In genomic region chr7:109731626-109732025, GRCm38 (mm10) we compare ENCODE assay signal across 28 mouse cellular contexts. TPM values are rescaled to one million over a fixed set of nuclear protein-coding genes. Genes with fewer than 3 reads are reported as not detected.
"Had no signal": no experiment of that assay in that cellular context is flagged by ENCODE, and none has a peak within 500 bp of the region (broad histone marks: within the 10 kb centered on the region; RNA-seq: fewer than 3 reads in every experiment).

Gene Ascl3, minus strand, starts transcription at chr7:109731726.

- H3K27me3 ChIP-seq: liver, embryonic 13.5 days; midbrain, embryonic 12.5 days; midbrain, embryonic 15.5 days; neural tube, embryonic 13.5 days had no signal

- H3K4me1 ChIP-seq: liver, embryonic 13.5 days; midbrain, embryonic 12.5 days; midbrain, embryonic 15.5 days had no signal

- H3K4me2 ChIP-seq: liver, embryonic 13.5 days; midbrain, embryonic 12.5 days; midbrain, embryonic 15.5 days; neural tube, embryonic 13.5 days had no signal

- H3K9ac ChIP-seq: liver, embryonic 13.5 days; midbrain, embryonic 12.5 days; midbrain, embryonic 15.5 days; neural tube, embryonic 13.5 days had no signal

- H3K9me3 ChIP-seq: liver, embryonic 13.5 days; midbrain, embryonic 12.5 days; midbrain, embryonic 15.5 days; neural tube, embryonic 13.5 days had no signal

- DNase-seq: kidney, adult 8-10 months; kidney, postnatal 14 days; layer of hippocampus, postnatal 36 days; liver, embryonic 13.5 days; lung, adult 2 months; lung, postnatal 14 days; lung, postnatal 4 days; retina, postnatal 1 day; right cerebral cortex, postnatal 25 days; spleen, adult 18-20 months; thymus, postnatal 25 days had no signal

- ATAC-seq: intestine, postnatal 0 days; midbrain, embryonic 15.5 days had no signal

- H3K27ac ChIP-seq: left cerebral cortex, adult 2 months; liver, embryonic 13.5 days; midbrain, embryonic 12.5 days; midbrain, embryonic 15.5 days; neural tube, embryonic 13.5 days had no signal

- H3K4me3 ChIP-seq: left cerebral cortex, adult 2 months; liver, embryonic 13.5 days; midbrain, embryonic 12.5 days; midbrain, embryonic 15.5 days; neural tube, embryonic 13.5 days had no signal

RNA-seq across cellular contexts. Expression of gene Ascl3, which starts in this region (rescaled TPM):
- total RNA-seq: layer of hippocampus, adult 8-10 months; layer of hippocampus, postnatal 10 days; layer of hippocampus, postnatal 36 days; left cerebral cortex, adult 2 months; left cerebral cortex, postnatal 10 days; left cerebral cortex, postnatal 36 days; liver, adult 2 months; megakaryocyte progenitor cell, adult 5-6 weeks; megakaryocyte-erythroid progenitor cell, adult 5-6 weeks; neutrophil, adult 5-6 weeks had no signal
- polyA plus RNA-seq: kidney, embryonic 16.5 days; limb, embryonic 11.5 days; limb, embryonic 14.5 days; liver, embryonic 13.5 days; liver, embryonic 16.5 days; midbrain, embryonic 12.5 days had no signal
